Mouse (Mus musculus): ENCODE data around the gene 4930442H23Rik.

DNA sequence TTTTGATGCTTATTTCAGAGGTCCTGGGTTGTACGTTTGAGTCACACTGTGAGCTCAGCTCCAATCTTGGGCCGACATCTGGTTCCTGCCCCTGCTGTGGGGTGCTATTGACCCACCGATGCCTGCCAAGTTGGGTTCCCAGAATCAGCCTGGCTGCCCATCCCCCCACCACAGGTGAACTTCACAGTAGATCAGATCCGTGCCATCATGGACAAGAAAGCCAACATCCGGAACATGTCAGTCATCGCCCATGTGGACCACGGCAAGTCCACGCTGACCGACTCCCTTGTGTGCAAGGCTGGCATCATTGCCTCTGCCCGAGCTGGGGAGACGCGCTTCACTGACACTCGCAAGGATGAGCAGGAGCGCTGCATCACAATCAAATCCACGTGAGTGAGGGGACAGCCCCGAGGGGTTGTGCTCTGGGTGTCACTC lies 6.1 kb downstream of the 4930442H23Rik start:
- TF ChIP-seq POLR2A (IDR thresholded peaks at IDR 0.05; ENCODE audit: borderline replicate concordance, low read depth, low read length) (no peak), CTCF (IDR thresholded peaks at IDR 0.05; ENCODE audit: low read depth, low read length) (no peak)

Data from bone marrow macrophage, adult 2 months (primary cell).